Mouse (Mus musculus): ENCODE results near the gene Tsen34. TPM values are rescaled to one million over a fixed set of nuclear protein-coding genes. Genes with fewer than 3 reads are reported as not detected.

The Tsen34 gene
- total RNA-seq (2014; fragmentation: Nextera tagmentation) (7.8 and 8.4 TPM in 2 replicates), total RNA-seq (2017) (17.0 and 28.6 TPM in 2 replicates), polyA plus RNA-seq (2012) (70.3 and 100 TPM in 2 replicates)

DNA sequence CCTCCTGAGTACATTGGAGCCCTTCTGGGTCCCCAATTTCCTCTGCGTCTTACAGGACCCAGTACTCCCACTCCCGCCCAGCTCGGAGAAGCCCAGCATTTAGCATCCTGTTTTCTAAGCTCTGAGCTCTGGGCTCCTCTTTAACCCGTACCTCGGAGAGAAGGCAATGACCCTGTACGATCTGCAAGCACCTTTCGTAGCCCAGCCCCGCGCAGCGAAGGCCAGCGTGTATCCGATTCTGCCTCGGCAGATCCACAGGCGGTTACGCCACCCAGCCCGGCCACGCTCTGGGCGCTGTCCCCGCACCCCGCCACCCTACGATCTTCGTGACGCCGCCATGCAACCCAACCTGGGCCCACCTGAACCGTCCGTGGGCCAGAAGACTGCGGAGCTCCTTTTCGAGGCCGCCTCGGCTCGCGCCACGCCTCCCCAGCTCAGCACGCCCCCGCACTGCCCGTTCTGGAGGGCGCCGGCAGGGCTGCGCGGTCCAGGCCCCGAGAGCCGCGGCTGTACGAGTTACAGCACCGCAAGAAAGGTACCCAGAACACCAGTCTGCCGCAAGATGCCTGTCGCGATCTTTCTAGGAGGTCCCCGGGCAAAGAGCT, at the start of gene Tsen34:
Gene Tsen34 (plus strand): TSS at position 482 of the 605 bp plus-strand sequence.
- Histone ChIP-seq H3K4me1 (ENCODE audit: insufficient read depth, low read depth, low read length) (peaks cover 39% of the 10 kb centered on the region), H3K36me3 (replicated peaks) (peaks cover 53% of the 10 kb centered on the region), H3K4me3 (ENCODE audit: low read depth, low read length) (peak within 1 kb of the TSS; percentile 88), H3K27me3 (ENCODE audit: insufficient read depth, low read length) (no peaks in the 10 kb centered on the region), H3K9me3 (replicated peaks) (no peaks in the 10 kb centered on the region)
- no peak for TF ChIP-seq GATA2 (IDR thresholded peaks at IDR 0.05; ENCODE audit: borderline replicate concordance, low read depth, low read length)
- no peak for TF ChIP-seq TAL1 (conservative IDR thresholded peaks at IDR 0.05; ENCODE audit: low read depth, low read length)
- no peak for TF ChIP-seq POLR2AphosphoS5 (IDR thresholded peaks at IDR 0.05; ENCODE audit: insufficient replicate concordance, low read depth, low read length)
- no peak for TF ChIP-seq CTCF (IDR thresholded peaks at IDR 0.05; ENCODE audit: low read depth, low read length)
- no peak for TF ChIP-seq GATA1 (IDR thresholded peaks at IDR 0.05; ENCODE audit: borderline replicate concordance, low read length)
- no peak for ATAC-seq (ENCODE audit: extremely low read depth, insufficient number of reproducible peaks, low FRiP score, poor library complexity, severe bottlenecking)
- peak; percentile 78 for DNase-seq (ENCODE audit: low spot score)

DNA sequence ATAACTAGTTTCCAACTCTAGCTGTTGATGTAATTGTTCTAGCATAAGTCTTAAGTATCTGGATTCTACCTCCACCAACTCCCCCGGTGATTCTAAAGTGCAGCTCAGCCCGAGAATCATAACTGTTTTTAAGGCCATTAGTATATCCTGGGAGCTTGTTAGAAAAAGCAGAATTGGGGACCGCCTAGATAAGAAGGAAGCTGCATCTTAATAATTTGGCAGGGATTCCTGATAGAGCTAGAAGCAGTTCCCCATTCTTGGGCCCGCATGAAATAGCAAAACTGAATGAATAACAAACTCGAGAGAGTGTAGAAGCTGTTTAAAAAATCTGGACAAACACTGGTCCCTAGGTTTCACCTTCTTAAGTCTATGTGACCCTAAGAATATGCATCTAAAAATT, 49.3 kb upstream of the Tsen34 start:
- Histone ChIP-seq H3K4me3 (ENCODE audit: low read depth, low read length) (no peak overlapping the region; the same call in 1 of the 2 replicates), H3K36me3 (replicated peaks) (peaks cover 69% of the 10 kb centered on the region), H3K27me3 (ENCODE audit: insufficient read depth, low read length) (no peaks in the 10 kb centered on the region), H3K4me1 (ENCODE audit: insufficient read depth, low read depth, low read length) (peaks cover 49% of the 10 kb centered on the region), H3K9me3 (replicated peaks) (no peaks in the 10 kb centered on the region)
- TF ChIP-seq CTCF (IDR thresholded peaks at IDR 0.05; ENCODE audit: low read depth, low read length) (no peak), GATA1 (IDR thresholded peaks at IDR 0.05; ENCODE audit: borderline replicate concordance, low read length) (no peak), TAL1 (conservative IDR thresholded peaks at IDR 0.05; ENCODE audit: low read depth, low read length) (no peak), POLR2AphosphoS5 (IDR thresholded peaks at IDR 0.05; ENCODE audit: insufficient replicate concordance, low read depth, low read length) (no peak), GATA2 (IDR thresholded peaks at IDR 0.05; ENCODE audit: borderline replicate concordance, low read depth, low read length) (no peak)
- ATAC-seq (ENCODE audit: extremely low read depth, insufficient number of reproducible peaks, low FRiP score, poor library complexity, severe bottlenecking) (no peak), DNase-seq (ENCODE audit: low spot score) (no peak)

DNA sequence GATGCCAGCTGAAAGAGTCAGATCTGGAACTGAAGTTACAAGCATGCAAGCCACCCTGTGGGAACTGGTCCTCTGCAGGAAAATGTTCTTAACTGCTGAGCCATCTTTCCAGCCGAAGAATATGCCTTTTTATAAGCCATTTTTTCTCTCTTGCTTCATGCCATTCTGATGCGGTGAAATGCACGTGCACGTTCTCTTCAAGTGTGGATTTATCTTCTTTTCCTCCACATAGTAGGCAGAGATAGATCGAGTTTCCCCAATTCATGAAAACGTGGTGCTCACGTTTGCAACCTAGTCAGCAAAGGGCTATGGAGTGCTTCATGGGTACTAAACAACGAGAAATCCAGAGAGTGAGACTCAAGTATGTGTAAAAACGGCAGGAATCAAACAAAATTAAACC, 48.8 kb upstream of the Tsen34 start:
- H3K9me3 ChIP-seq (replicated peaks), result no peaks in the 10 kb centered on the region
- DNase-seq (ENCODE audit: low spot score) (no peak), ATAC-seq (ENCODE audit: extremely low read depth, insufficient number of reproducible peaks, low FRiP score, poor library complexity, severe bottlenecking) (no peak)
- H3K4me3 ChIP-seq (ENCODE audit: low read depth, low read length), result peak overlapping the region; percentile 86; the same call in 1 of the 2 replicates
- H3K36me3 ChIP-seq (replicated peaks), result peaks cover 69% of the 10 kb centered on the region
- H3K27me3 ChIP-seq (ENCODE audit: insufficient read depth, low read length), result no peaks in the 10 kb centered on the region
- peaks cover 53% of the 10 kb centered on the region for H3K4me1 ChIP-seq (ENCODE audit: insufficient read depth, low read depth, low read length)
- TF ChIP-seq TAL1 (conservative IDR thresholded peaks at IDR 0.05; ENCODE audit: low read depth, low read length), result no peak
- no peak for TF ChIP-seq CTCF (IDR thresholded peaks at IDR 0.05; ENCODE audit: low read depth, low read length)
- TF ChIP-seq POLR2AphosphoS5 (IDR thresholded peaks at IDR 0.05; ENCODE audit: insufficient replicate concordance, low read depth, low read length), result no peak
- no peak for TF ChIP-seq GATA2 (IDR thresholded peaks at IDR 0.05; ENCODE audit: borderline replicate concordance, low read depth, low read length)
- TF ChIP-seq GATA1 (IDR thresholded peaks at IDR 0.05; ENCODE audit: borderline replicate concordance, low read length), result no peak

DNA sequence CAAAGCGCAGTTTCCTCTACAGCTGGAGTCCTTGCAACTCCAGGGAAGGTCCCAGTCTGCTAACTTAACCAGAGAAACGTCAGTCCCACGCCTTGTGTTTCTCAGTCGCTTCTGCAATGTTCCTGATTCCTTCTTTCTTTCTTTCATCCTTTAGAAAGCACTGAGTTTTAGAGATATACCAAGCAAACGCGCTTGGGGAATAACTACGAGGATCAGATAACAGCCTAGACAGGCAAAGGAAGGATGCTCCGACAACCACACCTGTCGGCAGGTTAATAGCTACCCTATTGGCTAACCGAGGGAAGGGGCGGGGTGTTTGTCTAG, 48.4 kb upstream of the Tsen34 start:
- no peak for TF ChIP-seq TAL1 (conservative IDR thresholded peaks at IDR 0.05; ENCODE audit: low read depth, low read length)
- TF ChIP-seq GATA2 (IDR thresholded peaks at IDR 0.05; ENCODE audit: borderline replicate concordance, low read depth, low read length), result no peak
- no peak for TF ChIP-seq POLR2AphosphoS5 (IDR thresholded peaks at IDR 0.05; ENCODE audit: insufficient replicate concordance, low read depth, low read length)
- TF ChIP-seq GATA1 (IDR thresholded peaks at IDR 0.05; ENCODE audit: borderline replicate concordance, low read length), result no peak
- no peak for TF ChIP-seq CTCF (IDR thresholded peaks at IDR 0.05; ENCODE audit: low read depth, low read length)

DNA sequence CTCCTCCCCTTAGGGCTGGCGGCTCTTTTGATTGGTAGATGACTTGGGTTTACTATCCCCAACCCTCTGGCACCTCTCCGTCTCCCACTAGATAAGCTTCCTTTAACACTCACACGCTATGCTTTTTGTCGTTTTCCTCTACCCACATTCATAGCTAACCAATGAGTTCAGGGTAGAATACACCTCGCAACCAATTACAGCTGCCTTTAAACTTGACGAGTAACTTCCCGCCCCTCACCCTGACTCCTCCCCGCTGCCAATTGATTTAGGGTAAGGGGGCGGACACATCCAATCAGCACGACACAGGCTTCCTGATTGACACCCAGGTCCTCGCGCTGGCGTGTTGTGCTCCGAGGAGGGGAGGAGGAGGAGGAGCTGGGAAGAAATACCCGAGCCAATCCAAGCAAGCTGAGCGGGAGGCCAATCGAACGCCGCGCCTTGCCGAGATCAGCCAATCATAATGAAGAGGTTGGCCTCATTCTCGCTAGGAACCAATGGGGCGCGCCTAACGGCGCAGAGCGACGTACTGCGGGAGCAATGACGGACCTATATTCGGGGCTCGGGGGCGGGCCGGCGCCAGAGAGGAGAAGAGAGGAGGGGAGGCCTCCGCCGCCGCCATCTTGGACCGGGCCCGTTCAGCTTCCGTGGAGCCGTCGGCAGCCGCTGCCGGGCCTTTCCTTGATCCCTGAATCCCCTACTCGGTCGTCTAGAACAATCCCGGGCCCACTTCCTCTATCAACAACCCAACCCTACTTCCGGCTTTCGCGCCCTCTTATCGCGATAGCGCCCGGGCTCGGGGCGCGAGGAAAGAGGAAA, 47.8 kb upstream of the Tsen34 start, which contains the start of gene Cnot3:
Gene Cnot3 (plus strand): TSS at position 597 of the 816 bp plus-strand sequence.
- ATAC-seq (ENCODE audit: extremely low read depth, insufficient number of reproducible peaks, low FRiP score, poor library complexity, severe bottlenecking), result peak; percentile 90
- H3K4me3 ChIP-seq (ENCODE audit: low read depth, low read length), result peak within 1 kb of the TSS; percentile 86
- H3K27me3 ChIP-seq (ENCODE audit: insufficient read depth, low read length), result no peaks in the 10 kb centered on the region
- H3K9me3 ChIP-seq (replicated peaks), result no peaks in the 10 kb centered on the region
- no peak for TF ChIP-seq GATA1 (IDR thresholded peaks at IDR 0.05; ENCODE audit: borderline replicate concordance, low read length)
- no peak for TF ChIP-seq CTCF (IDR thresholded peaks at IDR 0.05; ENCODE audit: low read depth, low read length)
- TF ChIP-seq GATA2 (IDR thresholded peaks at IDR 0.05; ENCODE audit: borderline replicate concordance, low read depth, low read length), result no peak
- no peak for TF ChIP-seq TAL1 (conservative IDR thresholded peaks at IDR 0.05; ENCODE audit: low read depth, low read length)
- no peak for TF ChIP-seq POLR2AphosphoS5 (IDR thresholded peaks at IDR 0.05; ENCODE audit: insufficient replicate concordance, low read depth, low read length)
- H3K36me3 ChIP-seq (replicated peaks), result peaks cover 69% of the 10 kb centered on the region
- H3K4me1 ChIP-seq (ENCODE audit: insufficient read depth, low read depth, low read length), result peaks cover 56% of the 10 kb centered on the region
- peak; percentile 94 for DNase-seq (ENCODE audit: low spot score)

More for the DNA sequence above, 48.4 kb upstream of the Tsen34 start:
- DNase-seq (ENCODE audit: low spot score), result no peak
- Histone ChIP-seq H3K4me1 (ENCODE audit: insufficient read depth, low read depth, low read length) (peaks cover 56% of the 10 kb centered on the region), H3K36me3 (replicated peaks) (peaks cover 69% of the 10 kb centered on the region), H3K27me3 (ENCODE audit: insufficient read depth, low read length) (no peaks in the 10 kb centered on the region), H3K9me3 (replicated peaks) (no peaks in the 10 kb centered on the region), H3K4me3 (ENCODE audit: low read depth, low read length) (peak overlapping the region; percentile 86)
- ATAC-seq (ENCODE audit: extremely low read depth, insufficient number of reproducible peaks, low FRiP score, poor library complexity, severe bottlenecking), result no peak

DNA sequence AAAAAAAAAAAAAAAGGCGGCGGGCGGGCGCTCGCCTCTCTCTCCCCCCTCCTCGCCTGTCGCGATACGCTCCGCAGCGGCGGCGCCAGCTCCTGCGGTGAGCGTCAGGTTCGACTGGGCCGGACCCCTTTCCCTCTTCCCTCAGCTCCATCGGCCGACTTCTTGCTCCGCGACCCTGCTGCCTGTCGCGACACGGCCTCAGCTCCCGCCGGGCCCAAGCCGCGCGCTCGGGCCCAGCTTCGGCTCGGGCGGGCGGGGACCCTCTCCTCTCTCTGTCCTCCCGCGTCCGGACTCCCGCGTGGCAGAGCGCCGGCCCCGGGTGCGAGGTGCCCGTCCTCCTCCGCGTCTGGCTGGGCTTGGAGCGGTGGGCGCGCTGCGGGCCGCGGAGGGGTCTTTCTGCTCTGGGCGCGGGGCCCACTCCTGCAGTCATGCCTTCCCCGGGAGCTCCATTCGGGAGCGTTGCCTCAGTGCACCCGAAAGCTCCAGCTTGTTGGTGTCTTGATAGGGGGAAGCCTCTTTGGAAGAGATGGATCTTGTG, 47.1 kb upstream of the Tsen34 start:
- H3K9me3 ChIP-seq (replicated peaks), result no peaks in the 10 kb centered on the region
- DNase-seq (ENCODE audit: low spot score) (peak; percentile 32), ATAC-seq (ENCODE audit: extremely low read depth, insufficient number of reproducible peaks, low FRiP score, poor library complexity, severe bottlenecking) (no peak)
- peak overlapping the region; percentile 86 for H3K4me3 ChIP-seq (ENCODE audit: low read depth, low read length)
- TF ChIP-seq POLR2AphosphoS5 (IDR thresholded peaks at IDR 0.05; ENCODE audit: insufficient replicate concordance, low read depth, low read length), result no peak
- no peak for TF ChIP-seq CTCF (IDR thresholded peaks at IDR 0.05; ENCODE audit: low read depth, low read length)
- no peak for TF ChIP-seq GATA2 (IDR thresholded peaks at IDR 0.05; ENCODE audit: borderline replicate concordance, low read depth, low read length)
- no peak for TF ChIP-seq TAL1 (conservative IDR thresholded peaks at IDR 0.05; ENCODE audit: low read depth, low read length)
- TF ChIP-seq GATA1 (IDR thresholded peaks at IDR 0.05; ENCODE audit: borderline replicate concordance, low read length), result no peak
- H3K27me3 ChIP-seq (ENCODE audit: insufficient read depth, low read length), result no peaks in the 10 kb centered on the region
- peaks cover 69% of the 10 kb centered on the region for H3K36me3 ChIP-seq (replicated peaks)
- H3K4me1 ChIP-seq (ENCODE audit: insufficient read depth, low read depth, low read length), result peaks cover 61% of the 10 kb centered on the region
